Mouse (Mus musculus) heart, embryonic 14.5 days (tissue): Measurements from ENCODE around the gene Spag9. TPM values are rescaled to one million over a fixed set of nuclear protein-coding genes. Genes with fewer than 3 reads are reported as not detected.

Source experiments
- ATAC-seq: fragments of 200-750 bp; cut with Nextera tagmentation; 2 replicates; pipeline ENCODE4 v1.8.0; 2017; ENCODE audit warnings: low read depth, moderate TSS enrichment; ENCODE audit not compliant: insufficient number of reproducible peaks, insufficient read depth, low FRiP score
- H3K27ac ChIP-seq, 2 experiments: fragments of 200-500 bp in 1 of 2; fragments of 300-500 bp in 1 of 2; sonication (generic) in 1 of 2; replicated peaks in 1 of 2; 2 replicates each; pipeline ENCODE4 v1.5.1; 2012 to 2014; ENCODE audit warnings: low read depth in 2 of 2, low read length in 2 of 2, control low read depth in 1 of 2, mild to moderate bottlenecking in 1 of 2, mixed read lengths in 1 of 2; ENCODE audit not compliant: control insufficient read depth in 1 of 2, insufficient read depth in 1 of 2
- H3K27me3 ChIP-seq: fragments of 300-500 bp; sonication (generic); 2 replicates; pipeline ENCODE4 v1.6.1; 2014; ENCODE audit warnings: mild to moderate bottlenecking, low read length, control low read depth; ENCODE audit not compliant: control insufficient read depth, insufficient read depth
- H3K36me3 ChIP-seq: fragments of 300-500 bp; sonication (generic); 2 replicates; pipeline ENCODE4 v1.6.1; 2014; ENCODE audit warnings: mild to moderate bottlenecking, control low read depth, low read length, mixed read lengths; ENCODE audit not compliant: control insufficient read depth, insufficient read depth
- H3K4me1 ChIP-seq, 2 experiments: fragments of 200-500 bp in 1 of 2; fragments of 300-500 bp in 1 of 2; sonication (generic) in 1 of 2; 2 replicates each; pipeline ENCODE4 v1.6.1; 2012 to 2014; ENCODE audit warnings: low read length in 2 of 2, control low read depth in 1 of 2, mixed read lengths in 1 of 2; ENCODE audit not compliant: control insufficient read depth in 2 of 2, insufficient read depth in 2 of 2
- H3K4me2 ChIP-seq: fragments of 300-500 bp; sonication (generic); 2 replicates; pipeline ENCODE4 v1.6.1; 2014; ENCODE audit warnings: mild to moderate bottlenecking, low read length
- H3K4me3 ChIP-seq, 2 experiments: fragments of 200-500 bp in 1 of 2; fragments of 300-500 bp in 1 of 2; sonication (generic) in 1 of 2; 2 replicates each; pipeline ENCODE4 v1.5.1; 2012 to 2014; ENCODE audit warnings: low read length in 2 of 2, mild to moderate bottlenecking in 2 of 2, control low read depth in 1 of 2, low read depth in 1 of 2, moderate library complexity in 1 of 2; ENCODE audit not compliant: control insufficient read depth in 1 of 2, insufficient read depth in 1 of 2
- H3K9ac ChIP-seq: fragments of 300-500 bp; sonication (generic); 2 replicates; pipeline ENCODE4 v1.6.1; 2014; ENCODE audit warnings: mild to moderate bottlenecking, low read length
- H3K9me3 ChIP-seq: fragments of 300-500 bp; sonication (generic); 2 replicates; pipeline ENCODE4 v1.6.1; 2016; ENCODE audit warnings: low read length, control low read depth; ENCODE audit not compliant: control insufficient read depth
- WGBS: fragments of 180-500 bp; shearing (Covaris S2); extraction: QIAGEN DNeasy Blood & Tissue Kit; methylation state at CpG from one replicate; pipeline ENCODE4 v1.1.7; 2014; 5-methylcytosine and 5-hydroxymethylcytosine counted together
- polyA plus RNA-seq: library from polyadenylated mRNA; unstranded; fragments of >200 nt; fragmentation: Nextera tagmentation; extraction: Ambion mirVana; gene quantifications from 2 replicates; pipeline ENCODE4 v1.2.1, GENCODE M21; 2014

Gene Spag9
- polyA plus RNA-seq, 1 experiment from 2014 or later, result 63.8 TPM

DNA sequence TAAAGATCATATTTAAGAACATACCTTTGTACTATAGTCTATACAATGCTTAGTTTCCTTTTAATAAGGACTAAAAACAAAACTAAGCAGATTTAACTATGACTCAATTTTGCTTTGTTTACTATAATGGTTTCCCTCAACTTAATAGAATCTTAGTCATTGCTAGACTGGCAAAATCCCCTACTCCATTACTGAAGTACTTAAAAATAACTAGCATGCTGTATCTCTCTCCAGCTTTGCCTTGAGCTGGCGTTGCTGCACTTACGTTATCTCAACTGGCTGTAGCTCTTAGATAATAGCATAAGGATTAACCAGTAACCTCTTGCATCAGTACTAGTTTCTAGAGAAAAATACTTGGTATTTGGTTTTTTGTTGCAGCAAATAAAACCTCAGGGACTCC lies 117.9 kb downstream of the Spag9 start:
- peaks cover 78% of the 10 kb centered on the region for H3K36me3 ChIP-seq
- H3K9ac ChIP-seq, result no peak overlapping the region
- 39% methylated on average over 2 of the region's 2 CpGs for WGBS

DNA sequence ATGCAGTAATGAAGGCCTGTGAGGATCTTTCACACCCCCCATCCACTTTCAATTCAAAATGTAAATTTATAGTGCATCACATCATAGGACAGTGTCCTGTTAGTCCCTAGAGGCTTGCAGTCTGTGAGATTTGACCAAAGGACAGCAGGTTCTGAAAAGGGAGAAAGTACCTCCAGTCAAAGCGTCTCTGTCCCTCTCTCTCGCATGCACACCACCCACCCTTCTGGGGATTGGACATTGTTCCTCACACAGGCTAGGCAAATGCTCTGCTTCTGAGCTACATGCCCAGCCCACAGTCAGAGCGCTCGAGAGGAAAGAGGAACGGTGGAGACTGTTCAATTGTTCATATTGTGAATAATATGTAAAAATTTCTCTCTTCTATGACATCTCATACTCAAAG lies 119.5 kb downstream of the Spag9 start:
- Histone ChIP-seq H3K27ac (no peak overlapping the region), H3K36me3 (peaks cover 77% of the 10 kb centered on the region), H3K9me3 (no peaks in the 10 kb centered on the region), H3K4me2 (no peak overlapping the region), H3K4me3 (no peak overlapping the region), H3K27me3 (no peaks in the 10 kb centered on the region), H3K9ac (no peak overlapping the region), H3K4me1 (0 out of 4 replicates have a peak, but pooled peaks cover 0 to 2% of the 10 kb centered on the region in 2 experiments)
- ATAC-seq, result no peak
- 99% methylated on average over 5 of the region's 5 CpGs for WGBS

More for the DNA sequence above, 117.9 kb downstream of the Spag9 start:
- Histone ChIP-seq H3K9me3 (no peaks in the 10 kb centered on the region), H3K4me2 (no peak overlapping the region), H3K4me3 (no peak overlapping the region), H3K4me1 (0 out of 4 replicates have a peak, but pooled peaks cover 0 to 2% of the 10 kb centered on the region in 2 experiments), H3K27ac (no peak overlapping the region), H3K27me3 (no peaks in the 10 kb centered on the region)
- no peak for ATAC-seq

DNA sequence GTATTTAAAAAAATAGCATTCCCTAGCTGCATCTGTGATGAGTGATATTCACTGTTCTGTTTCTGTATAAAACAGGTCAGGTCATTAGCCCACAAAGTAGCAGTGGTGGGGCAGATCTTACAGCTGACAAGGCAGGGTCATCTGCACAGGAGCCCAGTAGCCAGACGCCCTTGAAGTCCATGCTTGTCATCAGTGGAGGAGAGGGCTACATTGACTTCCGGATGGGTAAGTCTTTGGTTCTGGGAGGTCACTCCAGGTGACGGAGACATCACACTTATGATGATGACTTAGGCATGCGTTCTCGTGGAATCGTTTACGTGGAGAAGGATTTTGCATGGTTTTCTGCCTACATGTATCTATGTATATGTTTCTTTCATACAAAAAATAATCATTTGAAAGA lies 120.8 kb downstream of the Spag9 start:
- no peak overlapping the region for H3K4me2 ChIP-seq
- H3K9me3 ChIP-seq, result no peaks in the 10 kb centered on the region
- WGBS, result 94% methylated on average over 7 of the region's 7 CpGs
- H3K4me1 ChIP-seq, result 0 out of 4 replicates have a peak, but pooled peaks cover 0 to 2% of the 10 kb centered on the region in 2 experiments
- H3K27ac ChIP-seq, result no peak overlapping the region
- H3K36me3 ChIP-seq, result peaks cover 76% of the 10 kb centered on the region
- no peaks in the 10 kb centered on the region for H3K27me3 ChIP-seq
- no peak for ATAC-seq
- H3K4me3 ChIP-seq, result no peak overlapping the region
- no peak overlapping the region for H3K9ac ChIP-seq

GRCm38 (mm10) chr11:94117836-94118235 lies 121.9 kb downstream of the Spag9 start:
- no peaks in the 10 kb centered on the region for H3K9me3 ChIP-seq
- no peak overlapping the region for H3K27ac ChIP-seq
- no peak overlapping the region for H3K4me2 ChIP-seq
- 0 out of 4 replicates have a peak, but pooled peaks cover 0 to 2% of the 10 kb centered on the region in 2 experiments for H3K4me1 ChIP-seq
- WGBS, result 90% methylated on average over 6 of the region's 6 CpGs
- H3K27me3 ChIP-seq, result no peaks in the 10 kb centered on the region
- no peak overlapping the region for H3K4me3 ChIP-seq
- peaks cover 76% of the 10 kb centered on the region for H3K36me3 ChIP-seq
- no peak for ATAC-seq
- no peak overlapping the region for H3K9ac ChIP-seq

GRCm38 (mm10) chr11:94118612-94119011 lies 122.7 kb downstream of the Spag9 start:
- H3K36me3 ChIP-seq, result peaks cover 77% of the 10 kb centered on the region
- no peaks in the 10 kb centered on the region for H3K9me3 ChIP-seq
- no peak overlapping the region for H3K4me2 ChIP-seq
- no peak overlapping the region for H3K9ac ChIP-seq
- H3K4me1 ChIP-seq, result no peaks in the 10 kb centered on the region
- no peak overlapping the region for H3K4me3 ChIP-seq
- no peaks in the 10 kb centered on the region for H3K27me3 ChIP-seq
- no peak for ATAC-seq
- no peak overlapping the region for H3K27ac ChIP-seq

DNA sequence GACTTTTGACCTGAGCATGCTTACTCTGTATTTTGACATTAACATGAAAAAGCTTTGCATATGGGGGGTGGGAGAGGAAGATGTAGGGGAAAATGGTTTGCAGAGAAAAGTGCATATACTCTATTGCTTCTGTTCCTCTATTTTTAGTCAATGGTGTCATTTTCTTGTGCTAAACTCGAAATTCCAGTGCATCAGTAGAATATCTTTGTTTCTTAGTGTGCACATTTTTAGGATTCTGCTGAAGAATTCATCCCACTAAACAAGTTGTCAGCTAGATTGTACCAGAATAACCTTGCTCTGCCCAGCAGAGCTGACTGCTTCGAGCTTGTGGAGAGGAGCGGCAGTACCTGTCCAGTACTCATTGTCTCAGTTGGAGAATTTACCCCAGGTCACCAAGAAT lies 124.8 kb downstream of the Spag9 start:
- H3K9ac ChIP-seq, result no peak overlapping the region
- 81% methylated on average over 3 of the region's 3 CpGs for WGBS

DNA sequence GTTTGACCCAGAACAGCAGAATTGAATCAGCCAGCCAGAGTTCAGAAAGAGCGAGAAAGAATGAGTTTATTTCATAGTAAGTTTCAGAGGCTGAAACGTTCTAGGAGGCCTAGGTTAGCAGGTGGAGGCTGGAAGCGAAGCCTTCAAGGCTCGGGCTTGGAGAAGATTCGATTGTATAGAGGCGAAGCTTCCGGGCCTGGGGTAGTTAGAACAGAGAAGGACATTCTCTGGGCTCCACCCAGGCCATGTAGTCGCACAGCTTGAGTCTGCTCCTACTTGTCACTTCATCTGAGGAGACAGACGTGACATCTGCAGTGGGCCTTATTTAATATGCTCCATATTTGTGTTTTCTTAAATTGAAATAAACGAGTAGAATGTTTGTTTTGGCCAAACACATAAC lies 125.6 kb downstream of the Spag9 start:
- ATAC-seq, result no peak
- H3K9ac ChIP-seq, result no peak overlapping the region
- no peaks in the 10 kb centered on the region for H3K9me3 ChIP-seq
- no peak overlapping the region for H3K27ac ChIP-seq
- peaks cover 70% of the 10 kb centered on the region for H3K36me3 ChIP-seq
- H3K27me3 ChIP-seq, result no peaks in the 10 kb centered on the region
- no peak overlapping the region for H3K4me3 ChIP-seq
- no peak overlapping the region for H3K4me2 ChIP-seq
- WGBS, result 89% methylated on average over 10 of the region's 10 CpGs
- no peaks in the 10 kb centered on the region for H3K4me1 ChIP-seq

More for the DNA sequence above, 124.8 kb downstream of the Spag9 start:
- no peak overlapping the region for H3K4me2 ChIP-seq
- no peaks in the 10 kb centered on the region for H3K4me1 ChIP-seq
- no peaks in the 10 kb centered on the region for H3K27me3 ChIP-seq
- H3K9me3 ChIP-seq, result no peaks in the 10 kb centered on the region
- H3K4me3 ChIP-seq, result no peak overlapping the region
- ATAC-seq, result no peak
- H3K27ac ChIP-seq, result no peak overlapping the region
- H3K36me3 ChIP-seq, result peaks cover 79% of the 10 kb centered on the region

GRCm38 (mm10) chr11:94122341-94123030 lies 126.6 kb downstream of the Spag9 start:
- no peak overlapping the region for H3K4me3 ChIP-seq
- H3K4me2 ChIP-seq, result no peak overlapping the region
- H3K27me3 ChIP-seq, result no peaks in the 10 kb centered on the region
- H3K9me3 ChIP-seq, result no peaks in the 10 kb centered on the region
- 84% methylated on average over 9 of the region's 9 CpGs for WGBS
- no peak overlapping the region for H3K27ac ChIP-seq
- no peak overlapping the region for H3K9ac ChIP-seq
- H3K36me3 ChIP-seq, result peaks cover 66% of the 10 kb centered on the region
- no peak for ATAC-seq
- no peaks in the 10 kb centered on the region for H3K4me1 ChIP-seq
